Mouse (Mus musculus) G1E (cell line): ENCODE results near the gene Adora1.

Experiments
- CTCF ChIP-seq: IDR thresholded peaks from 2 replicates; pipeline ENCODE4 v1.5.1; 2012; ENCODE audit warnings: low read depth, low read length, inconsistent platforms, mixed read lengths
- GATA1 ChIP-seq: IDR thresholded peaks from 2 replicates; pipeline ENCODE4 v1.6.1; 2012; ENCODE audit warnings: borderline replicate concordance, low read length, inconsistent platforms, mixed read lengths
- POLR2AphosphoS5 ChIP-seq: IDR thresholded peaks from 2 replicates; pipeline ENCODE4 v1.6.1; 2012; ENCODE audit warnings: low read depth, low read length, inconsistent platforms; ENCODE audit not compliant: insufficient replicate concordance
- TAL1 ChIP-seq: conservative IDR thresholded peaks from 2 replicates; pipeline ENCODE4 v1.6.1; 2012; ENCODE audit warnings: low read depth, low read length, inconsistent platforms, mixed read lengths

GRCm38 (mm10) chr1:134275616-134276464, 40.6 kb upstream of the Adora1 start:
- no peak for TF ChIP-seq TAL1
- TF ChIP-seq POLR2AphosphoS5, result no peak
- TF ChIP-seq GATA1, result no peak
- no peak for TF ChIP-seq CTCF
